Comparison of ENCODE assay signal across 8 mouse cellular contexts in the genomic region with DNA sequence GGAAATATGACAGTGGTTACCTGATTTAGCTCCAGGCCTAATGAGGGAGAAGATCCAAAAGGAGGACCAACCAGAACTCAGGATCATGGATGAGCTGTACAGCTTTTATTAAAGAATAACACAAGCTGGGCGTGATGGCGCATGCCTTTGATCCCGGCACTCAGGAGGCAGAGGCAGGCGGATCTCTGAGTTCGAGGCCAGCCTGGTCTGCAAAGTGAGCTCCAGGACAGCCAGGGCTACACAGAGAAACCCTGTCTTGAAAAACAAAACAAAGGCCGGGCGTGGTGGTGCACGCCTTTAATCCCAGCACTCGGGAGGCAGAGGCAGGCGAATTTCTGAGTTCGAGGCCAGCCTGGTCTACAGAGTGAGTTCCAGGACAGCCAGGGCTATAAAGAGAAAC. TPM values are rescaled to one million over a fixed set of nuclear protein-coding genes. Genes with fewer than 3 reads are reported as not detected.
DNase-seq lines count a peak whose midpoint lies in the region; ATAC-seq lines count a peak whose summit lies in the region.
"Not testable (repeated sequence)": the region's sequence is repeated elsewhere in the genome, so short reads cannot be mapped to it uniquely, and the experiment has no call there.

A gene (minus strand): TSS at position 101 of the 400 bp plus-strand sequence.

- H3K79me2 ChIP-seq in macrophage (ENCODE audit: inconsistent target) = peaks cover 26% of the 10 kb centered on the region

- H3K4me2 ChIP-seq in embryonic facial prominence, embryonic 11.5 days (ENCODE audit: low read depth, low read length); forebrain, embryonic 16.5 days (ENCODE audit: low read length); hindbrain, embryonic 12.5 days (replicated peaks); neural tube, embryonic 15.5 days: not testable (repeated sequence)

- H3K4me3 ChIP-seq in embryonic facial prominence, embryonic 11.5 days (ENCODE audit: low read depth, low read length); forebrain, embryonic 16.5 days (replicated peaks; ENCODE audit: low read length); hindbrain, embryonic 12.5 days; macrophage (ENCODE audit: inconsistent target); neural tube, embryonic 15.5 days (replicated peaks): not testable (repeated sequence)

- not testable (repeated sequence) for H3K27ac ChIP-seq in embryonic facial prominence, embryonic 11.5 days (replicated peaks; ENCODE audit: low read depth, low read length); forebrain, embryonic 16.5 days (ENCODE audit: low read length); hindbrain, embryonic 12.5 days; macrophage; neural tube, embryonic 15.5 days (replicated peaks)

- not testable (repeated sequence) for H3K9ac ChIP-seq in embryonic facial prominence, embryonic 11.5 days (replicated peaks; ENCODE audit: low read length); forebrain, embryonic 16.5 days (replicated peaks; ENCODE audit: low read depth, low read length); hindbrain, embryonic 12.5 days; neural tube, embryonic 15.5 days (replicated peaks)

- intact Hi-C loops in left cerebral cortex, postnatal 36 days (cut with DNase I) = not testable (repeated sequence)

- 92% methylated on average over 11 of the region's 11 CpGs for WGBS in embryonic facial prominence, embryonic 11.5 days
- 98% methylated on average over 11 of the region's 11 CpGs for WGBS in forebrain, embryonic 16.5 days
- 95% methylated on average over 11 of the region's 11 CpGs for WGBS in hindbrain, embryonic 12.5 days
- WGBS in macrophage (ENCODE audit: missing documents) = 98% methylated on average over 5 of the region's 11 CpGs
- WGBS in neural tube, embryonic 15.5 days = 92% methylated on average over 11 of the region's 11 CpGs

- ATAC-seq in embryonic facial prominence, embryonic 11.5 days (replicated peaks; ENCODE audit: insufficient number of reproducible peaks, low FRiP score, low TSS enrichment, low read depth); forebrain, embryonic 16.5 days; hindbrain, embryonic 12.5 days (ENCODE audit: low FRiP score); neural tube, embryonic 15.5 days (ENCODE audit: low FRiP score): not testable (repeated sequence)

- not testable (repeated sequence) for H3K36me3 ChIP-seq in embryonic facial prominence, embryonic 11.5 days (replicated peaks; ENCODE audit: control insufficient read depth, insufficient read depth, low read depth, low read length); forebrain, embryonic 16.5 days (ENCODE audit: control insufficient read depth, insufficient read depth); hindbrain, embryonic 12.5 days; macrophage (ENCODE audit: inconsistent target); neural tube, embryonic 15.5 days

- H3K4me1 ChIP-seq in embryonic facial prominence, embryonic 11.5 days (ENCODE audit: control insufficient read depth, insufficient read depth, low read length); forebrain, embryonic 16.5 days (replicated peaks; ENCODE audit: control insufficient read depth, insufficient read depth, low read length); hindbrain, embryonic 12.5 days: not testable (repeated sequence)
- peaks cover 16% of the 10 kb centered on the region for H3K4me1 ChIP-seq in neural tube, embryonic 15.5 days

- DNase-seq in adrenal gland, adult 18-20 months (ENCODE audit: low spot score in 2 of 2); embryonic facial prominence, embryonic 11.5 days (ENCODE audit: low spot score); layer of hippocampus, adult 18-20 months (ENCODE audit: low spot score in 2 of 2); left cerebral cortex, postnatal 36 days (ENCODE audit: low spot score in 2 of 2): not testable (repeated sequence)

- not testable (repeated sequence) for H3K9me3 ChIP-seq in embryonic facial prominence, embryonic 11.5 days (replicated peaks; ENCODE audit: control insufficient read depth, low read length); forebrain, embryonic 16.5 days (ENCODE audit: control insufficient read depth, low read length); hindbrain, embryonic 12.5 days (replicated peaks); neural tube, embryonic 15.5 days (replicated peaks)

- not testable (repeated sequence) for H3K27me3 ChIP-seq in embryonic facial prominence, embryonic 11.5 days (ENCODE audit: control insufficient read depth, insufficient read depth, low read length); forebrain, embryonic 16.5 days (replicated peaks; ENCODE audit: control insufficient read depth, insufficient read depth, low read length); hindbrain, embryonic 12.5 days; neural tube, embryonic 15.5 days (replicated peaks)

RNA-seq across cellular contexts. Expression of the gene that starts here (rescaled TPM):
- 10 to 100 TPM; 13.6 to 16.0 TPM for total RNA-seq in adrenal gland, adult 18-20 months (2021)
- polyA plus RNA-seq in embryonic facial prominence, embryonic 11.5 days (2014; fragmentation: Nextera tagmentation; extraction: Ambion mirVana) = 18.9 and 19.6 TPM in 2 replicates
- polyA plus RNA-seq in forebrain, embryonic 16.5 days (2015; fragmentation: Nextera tagmentation; extraction: Ambion mirVana) = 22.2 and 26.5 TPM in 2 replicates
- 20.7 and 23.2 TPM in 2 replicates for polyA plus RNA-seq in hindbrain, embryonic 12.5 days (2016; fragmentation: Nextera tagmentation; extraction: Ambion mirVana)
- total RNA-seq in layer of hippocampus, adult 18-20 months (2021) = 10 to 100 TPM; 19.9 to 21.1 TPM
- total RNA-seq in left cerebral cortex, postnatal 36 days (2021) = 10 to 100 TPM; 16.3 to 20.5 TPM
- 10 to 100 TPM in 24 of 26 experiments, 1 to 10 TPM in 2; 7.9 to 42.0 (median 21.3) TPM for total RNA-seq in macrophage (2018; cell fraction: chromatin; rRNA removed)
- 10 to 100 TPM in 19 of 26 experiments, 1 to 10 TPM in 7; 6.0 to 17.0 (median 12.2) TPM for total RNA-seq in macrophage (2018; cell fraction: cytosol; rRNA removed)
- total RNA-seq in macrophage (2018; cell fraction: nucleus; rRNA removed) = 10 to 100 TPM in 23 of 26 experiments, 1 to 10 TPM in 3; 8.3 to 33.2 (median 13.8) TPM
- polyA plus RNA-seq in macrophage (2018) = 8.9 to 13.0 TPM (median 10.3 TPM) in 3 replicates
- polyA plus RNA-seq in neural tube, embryonic 15.5 days (2015; fragmentation: Nextera tagmentation; extraction: Ambion mirVana) = 17.1 and 18.1 TPM in 2 replicates
